Mouse (Mus musculus) limb, embryonic 10.5 days (tissue): Measurements from ENCODE around the gene Adtrp. TPM values are rescaled to one million over a fixed set of nuclear protein-coding genes. Genes with fewer than 3 reads are reported as not detected.

Experiments used
- DNase-seq: peaks from one replicate; pipeline ENCODE4 v3.0.0-alpha.2; 2017; ENCODE audit warnings: low spot score
- H3K27ac ChIP-seq: fragments of 300-500 bp; sonication (generic); 2 replicates; pipeline ENCODE4 v1.5.1; 2016; ENCODE audit warnings: mild to moderate bottlenecking
- H3K27me3 ChIP-seq: fragments of 300-500 bp; sonication (generic); 2 replicates; pipeline ENCODE4 v1.6.1; 2016; ENCODE audit warnings: low read depth, mild to moderate bottlenecking; ENCODE audit not compliant: poor library complexity, severe bottlenecking
- H3K36me3 ChIP-seq: fragments of 300-500 bp; sonication (generic); 2 replicates; pipeline ENCODE4 v1.6.1; 2016; ENCODE audit warnings: mild to moderate bottlenecking, moderate library complexity
- H3K4me1 ChIP-seq: fragments of 300-500 bp; sonication (generic); 2 replicates; pipeline ENCODE4 v1.6.1; 2016
- H3K4me3 ChIP-seq: fragments of 300-500 bp; sonication (generic); 2 replicates; pipeline ENCODE4 v1.5.1; 2016; ENCODE audit warnings: mild to moderate bottlenecking, moderate library complexity
- H3K9me3 ChIP-seq: fragments of 300-500 bp; sonication (generic); replicated peaks from 2 replicates; pipeline ENCODE4 v1.6.1; 2016; ENCODE audit warnings: mild to moderate bottlenecking
- WGBS: fragments of 180-500 bp; shearing (Covaris S2); methylation state at CpG from one replicate; pipeline ENCODE4 v1.1.7; 2016; 5-methylcytosine and 5-hydroxymethylcytosine counted together
- polyA plus RNA-seq: library from polyadenylated mRNA; unstranded; fragments of >200 nt; fragmentation: Nextera tagmentation; extraction: Ambion mirVana; gene quantifications from 2 replicates; pipeline ENCODE4 v1.2.1, GENCODE M21; 2016

The Adtrp gene
- polyA plus RNA-seq, 1 experiment from 2014 or later: not detected

GRCm38 (mm10) chr13:41860603-41861405, 13.3 kb upstream of the Adtrp start:
- Histone ChIP-seq H3K36me3 (no peaks in the 10 kb centered on the region), H3K27ac (no peak overlapping the region), H3K27me3 (no peaks in the 10 kb centered on the region), H3K4me1 (peaks cover 5% of the 10 kb centered on the region; the same call in 1 of the 2 replicates), H3K9me3 (no peaks in the 10 kb centered on the region), H3K4me3 (no peak overlapping the region)
- DNase-seq: no peak
- 85% methylated on average over 15 of the region's 15 CpGs for WGBS

DNA sequence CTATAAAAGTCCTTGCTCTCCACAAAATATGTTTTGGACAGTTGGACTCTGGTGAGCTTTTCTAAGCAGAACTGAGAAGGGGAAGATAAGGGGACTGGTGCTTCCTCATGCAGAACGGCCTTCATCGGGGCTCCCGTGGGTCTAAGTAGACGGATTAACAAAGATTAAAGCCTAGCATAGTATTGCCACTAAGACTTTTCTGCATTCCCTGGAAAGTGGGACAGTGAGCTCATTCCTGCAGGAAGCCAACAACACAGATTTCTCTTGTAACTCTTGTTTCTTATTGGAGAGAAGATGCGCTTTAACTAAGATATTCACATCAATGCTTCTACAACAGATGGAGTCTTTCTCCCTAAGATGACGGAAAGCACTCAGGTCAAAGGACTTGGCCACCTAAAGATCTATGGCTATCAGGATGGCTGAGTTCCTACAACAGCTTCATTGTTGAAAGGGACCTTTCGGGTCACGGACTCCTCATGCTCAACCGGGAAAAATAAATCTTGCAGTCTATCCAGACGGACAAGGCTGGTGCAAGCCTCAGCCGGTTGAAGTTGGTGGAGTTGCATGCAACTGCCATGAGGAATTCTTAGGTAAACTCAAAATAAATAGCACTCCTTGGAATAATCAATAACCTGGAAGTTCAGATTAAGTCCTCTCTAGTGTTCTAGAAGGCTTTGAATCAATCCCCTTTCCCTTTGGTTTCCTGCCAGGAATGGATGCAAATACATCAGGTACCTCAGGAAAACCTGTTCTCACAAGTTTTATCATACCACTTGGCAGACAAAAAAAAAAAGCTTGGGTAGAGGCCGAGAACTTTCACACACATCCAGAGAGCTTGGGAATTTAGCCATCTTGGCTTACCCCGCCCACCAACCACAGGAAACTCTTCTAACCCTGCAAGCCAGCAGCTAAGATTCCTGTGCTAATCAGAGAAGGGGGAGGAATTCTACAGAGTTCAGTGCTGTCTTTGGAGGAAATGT, 8.0 kb upstream of the Adtrp start:
- H3K4me1 ChIP-seq: peaks cover 5% of the 10 kb centered on the region; the same call in 1 of the 2 replicates
- H3K27me3 ChIP-seq: no peaks in the 10 kb centered on the region
- no peak for DNase-seq
- H3K36me3 ChIP-seq: no peaks in the 10 kb centered on the region
- no peaks in the 10 kb centered on the region for H3K9me3 ChIP-seq
- H3K27ac ChIP-seq: no peak overlapping the region
- no peak overlapping the region for H3K4me3 ChIP-seq
- 89% methylated on average over 13 of the region's 13 CpGs for WGBS

DNA sequence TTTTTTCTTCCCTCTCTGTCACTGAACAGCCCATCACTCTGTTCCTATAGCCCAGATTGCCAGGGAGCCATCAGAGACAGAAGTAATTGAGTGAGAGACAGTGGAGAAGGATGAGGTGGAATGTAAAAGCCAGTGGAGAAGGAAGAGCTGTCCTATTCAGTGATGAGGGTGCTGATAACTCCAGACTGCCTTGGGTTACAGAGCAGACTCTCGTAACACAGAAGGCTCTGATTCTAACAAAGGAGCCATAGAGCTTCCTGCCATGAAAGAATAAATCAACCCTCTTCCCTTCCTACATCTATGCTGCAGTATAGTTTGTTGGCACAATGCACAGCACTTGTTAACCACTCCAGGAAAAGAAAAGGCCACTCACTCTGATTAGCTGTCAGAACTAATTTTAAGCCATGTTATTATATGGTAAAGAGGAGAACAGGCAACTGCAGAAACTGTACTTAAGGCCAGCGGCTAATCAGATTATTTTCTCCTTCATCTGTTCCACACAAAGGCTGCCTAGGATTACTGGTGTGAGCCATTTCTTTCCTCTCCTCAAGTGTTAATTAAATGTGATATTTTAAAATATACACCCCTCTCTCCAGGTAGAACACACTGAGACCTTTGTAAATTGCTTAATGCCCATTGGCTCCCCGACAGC, 3.4 kb upstream of the Adtrp start:
- no peak for DNase-seq
- WGBS: 74% methylated on average over 3 of the region's 3 CpGs
- Histone ChIP-seq H3K9me3 (no peaks in the 10 kb centered on the region), H3K27me3 (no peaks in the 10 kb centered on the region), H3K36me3 (no peaks in the 10 kb centered on the region), H3K4me3 (no peak overlapping the region), H3K4me1 (peaks cover under 1% of the 10 kb centered on the region; the same call in 1 of the 2 replicates), H3K27ac (no peak overlapping the region)

DNA sequence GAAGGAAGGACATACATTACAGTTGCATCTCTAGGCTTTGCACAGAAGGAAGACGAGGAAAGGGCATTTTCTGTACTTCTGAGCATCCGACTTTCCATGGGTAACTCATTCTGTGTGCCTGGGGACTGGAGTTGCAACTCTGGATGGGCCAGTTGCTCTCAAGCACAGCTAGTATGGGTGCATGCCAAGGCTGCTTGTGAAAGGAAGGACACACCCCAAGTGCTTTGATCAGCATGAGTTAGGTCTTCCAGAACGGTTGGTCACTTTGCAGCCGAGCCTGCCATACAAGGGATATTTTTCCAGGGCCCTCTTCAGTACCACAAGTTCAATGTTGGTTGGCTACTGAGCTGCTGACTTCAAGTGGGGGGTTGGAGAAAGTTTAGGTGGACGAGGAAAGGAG, 968 bp downstream of the Adtrp start:
- no peaks in the 10 kb centered on the region for H3K27me3 ChIP-seq
- no peak overlapping the region for H3K4me3 ChIP-seq
- H3K36me3 ChIP-seq: no peaks in the 10 kb centered on the region
- H3K9me3 ChIP-seq: no peaks in the 10 kb centered on the region
- H3K4me1 ChIP-seq: no peaks in the 10 kb centered on the region
- no peak for DNase-seq
- H3K27ac ChIP-seq: no peak overlapping the region
- 91% methylated on average over 5 of the region's 5 CpGs for WGBS

GRCm38 (mm10) chr13:41845013-41845412, 2.5 kb downstream of the Adtrp start:
- no peak overlapping the region for H3K4me3 ChIP-seq
- no peak overlapping the region for H3K27ac ChIP-seq
- H3K9me3 ChIP-seq: no peaks in the 10 kb centered on the region
- WGBS: 88% methylated on average over 5 of the region's 5 CpGs
- no peak for DNase-seq
- H3K27me3 ChIP-seq: no peaks in the 10 kb centered on the region
- no peaks in the 10 kb centered on the region for H3K36me3 ChIP-seq
- no peaks in the 10 kb centered on the region for H3K4me1 ChIP-seq

DNA sequence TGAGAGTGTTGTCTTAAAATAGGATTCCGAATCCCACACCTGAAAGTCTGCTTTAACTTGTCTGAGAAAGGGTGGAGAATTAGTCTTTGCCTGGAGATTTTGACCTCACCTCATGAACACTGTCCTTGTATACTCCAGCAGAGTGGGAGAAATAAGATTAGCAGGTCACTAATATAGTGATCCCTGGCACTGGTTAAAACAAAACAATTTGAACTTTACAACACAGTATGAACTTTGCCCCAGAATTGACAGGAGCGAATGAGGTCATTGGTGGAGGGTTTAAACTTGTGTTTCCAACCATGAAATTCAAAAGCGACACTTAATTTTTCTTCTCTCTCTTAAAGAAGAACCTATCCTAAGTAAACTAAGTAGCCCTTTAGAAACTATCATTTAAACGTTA, 3.4 kb downstream of the Adtrp start:
- no peaks in the 10 kb centered on the region for H3K4me1 ChIP-seq
- no peak overlapping the region for H3K27ac ChIP-seq
- no peak for DNase-seq
- no peaks in the 10 kb centered on the region for H3K9me3 ChIP-seq
- WGBS: 81% methylated on average over 4 of the region's 4 CpGs
- H3K4me3 ChIP-seq: no peak overlapping the region
- no peaks in the 10 kb centered on the region for H3K36me3 ChIP-seq
- no peaks in the 10 kb centered on the region for H3K27me3 ChIP-seq

GRCm38 (mm10) chr13:41833614-41834139, 13.8 kb downstream of the Adtrp start:
- no peaks in the 10 kb centered on the region for H3K27me3 ChIP-seq
- no peaks in the 10 kb centered on the region for H3K4me1 ChIP-seq
- no peaks in the 10 kb centered on the region for H3K9me3 ChIP-seq
- H3K4me3 ChIP-seq: no peak overlapping the region
- 92% methylated on average over 8 of the region's 8 CpGs for WGBS
- H3K27ac ChIP-seq: no peak overlapping the region
- no peaks in the 10 kb centered on the region for H3K36me3 ChIP-seq
- DNase-seq: no peak

DNA sequence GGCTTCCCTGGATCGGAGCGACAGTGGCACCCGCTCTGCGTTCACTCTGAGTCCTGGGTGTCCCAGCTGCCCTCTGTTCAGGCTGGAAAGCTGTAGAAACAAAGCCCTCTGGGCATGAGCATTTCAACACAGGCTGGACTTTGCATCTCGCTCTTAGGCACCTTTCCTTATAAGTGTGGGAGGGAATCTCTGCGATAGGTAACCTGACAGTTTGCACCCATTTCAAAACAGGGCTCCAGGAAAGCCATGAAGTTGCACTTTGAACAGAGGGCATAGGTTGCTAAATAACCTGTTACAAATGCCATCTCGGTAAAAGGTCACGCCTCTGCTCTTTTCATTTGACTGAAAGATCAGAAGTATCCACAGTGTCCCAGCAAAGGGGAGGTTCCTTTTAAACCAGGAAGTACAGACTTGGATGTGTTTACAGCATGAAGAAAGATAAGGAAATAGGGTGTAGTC, 19.2 kb downstream of the Adtrp start:
- H3K27me3 ChIP-seq: no peaks in the 10 kb centered on the region
- no peak overlapping the region for H3K27ac ChIP-seq
- 92% methylated on average over 8 of the region's 8 CpGs for WGBS
- H3K36me3 ChIP-seq: no peaks in the 10 kb centered on the region
- no peak overlapping the region for H3K4me3 ChIP-seq
- H3K4me1 ChIP-seq: no peaks in the 10 kb centered on the region
- no peaks in the 10 kb centered on the region for H3K9me3 ChIP-seq
- DNase-seq: no peak

DNA sequence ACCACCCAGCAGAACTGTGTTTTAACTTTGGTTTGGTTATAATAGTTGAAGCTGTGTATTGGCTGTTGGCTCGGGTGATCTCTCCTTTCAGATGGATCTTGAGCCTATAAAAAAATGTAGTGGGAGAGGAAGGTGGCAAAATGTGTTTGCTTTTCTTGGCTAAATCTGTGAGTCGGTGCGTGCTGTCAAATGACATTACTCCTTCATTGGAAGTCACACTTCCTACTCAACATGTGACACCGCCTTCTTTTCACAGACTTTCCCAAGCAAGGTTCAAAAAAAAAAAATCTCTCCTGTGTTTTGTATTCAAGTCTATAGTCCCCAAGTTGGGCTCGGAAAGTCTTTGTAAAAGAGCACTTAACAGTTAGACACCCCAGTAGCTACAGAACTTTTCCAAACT, 19.9 kb downstream of the Adtrp start:
- WGBS: 94% methylated on average over 5 of the region's 5 CpGs

GRCm38 (mm10) chr13:41825379-41825966, 22.0 kb downstream of the Adtrp start:
- Histone ChIP-seq H3K27me3 (no peaks in the 10 kb centered on the region), H3K27ac (no peak overlapping the region), H3K4me3 (no peak overlapping the region), H3K36me3 (no peaks in the 10 kb centered on the region), H3K4me1 (0 out of 2 replicates have a peak, but pooled peaks cover 4% of the 10 kb centered on the region), H3K9me3 (no peaks in the 10 kb centered on the region)
- 78% methylated on average over 11 of the region's 11 CpGs for WGBS
- no peak for DNase-seq

More for the DNA sequence above, 19.9 kb downstream of the Adtrp start:
- H3K27ac ChIP-seq: no peak overlapping the region
- H3K4me1 ChIP-seq: 0 out of 2 replicates have a peak, but pooled peaks cover 1% of the 10 kb centered on the region
- no peaks in the 10 kb centered on the region for H3K36me3 ChIP-seq
- no peak overlapping the region for H3K4me3 ChIP-seq
- no peaks in the 10 kb centered on the region for H3K27me3 ChIP-seq
- H3K9me3 ChIP-seq: no peaks in the 10 kb centered on the region
- DNase-seq: no peak

GRCm38 (mm10) chr13:41823077-41823476, 24.4 kb downstream of the Adtrp start:
- WGBS: 86% methylated on average over 3 of the region's 3 CpGs
- H3K4me1 ChIP-seq: 0 out of 2 replicates have a peak, but pooled peaks cover 4% of the 10 kb centered on the region
- no peaks in the 10 kb centered on the region for H3K36me3 ChIP-seq
- no peak for DNase-seq
- H3K27ac ChIP-seq: no peak overlapping the region
- no peaks in the 10 kb centered on the region for H3K9me3 ChIP-seq
- H3K4me3 ChIP-seq: no peak overlapping the region
- H3K27me3 ChIP-seq: no peaks in the 10 kb centered on the region

DNA sequence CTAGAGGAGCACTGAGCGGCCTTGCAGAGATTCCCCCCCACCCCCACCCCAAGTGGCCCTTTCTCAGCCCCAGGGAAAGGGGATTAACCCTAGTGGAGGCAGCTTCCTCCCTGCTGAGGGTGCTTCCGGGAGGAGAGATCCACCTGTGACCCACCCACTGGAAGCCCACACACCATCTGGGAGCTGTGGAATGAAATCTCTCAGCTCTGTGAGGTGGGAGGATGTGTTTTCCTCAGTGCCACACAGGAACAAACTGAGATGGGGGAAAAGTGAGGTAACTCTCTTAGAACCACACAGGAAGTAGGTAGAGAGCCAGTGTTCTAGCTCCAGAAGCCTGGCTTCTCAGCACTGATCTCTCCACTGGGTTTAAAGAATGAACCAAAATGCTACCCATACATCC, 24.9 kb downstream of the Adtrp start:
- H3K27me3 ChIP-seq: no peaks in the 10 kb centered on the region
- no peaks in the 10 kb centered on the region for H3K9me3 ChIP-seq
- no peak for DNase-seq
- H3K4me3 ChIP-seq: no peak overlapping the region
- 0 out of 2 replicates have a peak, but pooled peaks cover 4% of the 10 kb centered on the region for H3K4me1 ChIP-seq
- H3K36me3 ChIP-seq: no peaks in the 10 kb centered on the region
- 60% methylated on average over 2 of the region's 2 CpGs for WGBS
- H3K27ac ChIP-seq: no peak overlapping the region
